Mouse (Mus musculus): ENCODE data around the gene Rnf26.

The Rnf26 gene

GRCm38 (mm10) chr9:44047571-44048490 lies 65.5 kb downstream of the Rnf26 start:
- peak; percentile 97 to 98 for DNase-seq (ENCODE audit: low spot score in 2 of 2)

GRCm38 (mm10) chr9:44047071-44047470 lies 66.2 kb downstream of the Rnf26 start:
- no peak for DNase-seq (ENCODE audit: low spot score in 2 of 2)

GRCm38 (mm10) chr9:44046426-44046825 lies 66.9 kb downstream of the Rnf26 start:
- no peak for DNase-seq (ENCODE audit: low spot score in 2 of 2)

- DNase-seq (ENCODE audit: low spot score in 2 of 2) = no peak
Measured at GRCm38 (mm10) chr9:44045884-44046272, 67.4 kb downstream of the Rnf26 start.
